Mouse (Mus musculus): Measurements from ENCODE around the gene Retsat.

DNA sequence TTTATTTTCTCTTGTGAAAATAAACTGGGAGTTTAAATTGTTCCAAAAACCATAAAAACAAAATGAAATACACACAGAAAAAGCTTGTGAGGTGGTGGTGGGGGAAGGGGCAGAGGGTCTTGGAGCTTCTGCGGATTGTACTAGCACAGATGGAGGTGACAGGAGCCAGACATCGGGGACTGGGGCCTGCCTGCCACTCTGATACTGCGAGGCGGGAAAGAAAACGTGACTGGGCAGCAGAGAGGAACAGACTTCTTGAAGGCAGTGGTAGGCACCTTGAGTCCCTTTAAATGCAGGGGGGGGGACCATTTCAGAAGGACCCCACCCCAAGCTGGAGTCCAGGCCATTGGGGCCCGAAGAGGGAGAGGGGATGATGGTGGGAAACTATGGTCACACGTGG, 28.1 kb downstream of the Retsat start:
- TF ChIP-seq CTCF (IDR thresholded peaks at IDR 0.05; ENCODE audit: low read depth, low read length) = no peak
- TF ChIP-seq GATA1 (IDR thresholded peaks at IDR 0.05; ENCODE audit: borderline replicate concordance, low read length) = no peak

All from G1E (cell line).